Mouse (Mus musculus) erythroblast, adult 5-6 weeks (primary cell): ENCODE measurements around the gene Inpp4b. TPM values are rescaled to one million over a fixed set of nuclear protein-coding genes. Genes with fewer than 3 reads are reported as not detected.
"Not testable (repeated sequence)": the region's sequence is repeated elsewhere in the genome, so short reads cannot be mapped to it uniquely, and the experiment has no call there.

Experiments
- ATAC-seq: replicated peaks from 2 replicates; pipeline ENCODE4 v1.8.0; 2016; ENCODE audit warnings: moderate number of reproducible peaks, mild to moderate bottlenecking, moderate TSS enrichment, inconsistent platforms; ENCODE audit not compliant: poor library complexity, low FRiP score, severe bottlenecking
- total RNA-seq, 2 experiments: library from RNA; stranded (forward) in 1 of 2; stranded (reverse) in 1 of 2; fragments of 150-400 nt in 1 of 2; fragments of 200-764, 138-1000 nt in 1 of 2; gene quantifications; 2 replicates each; pipeline versions ENCODE4 v1.2.3 to v1.2.4; 2015 to 2017; ENCODE audit warnings: low replicate concordance in 2 of 2

The Inpp4b gene
- total RNA-seq, 2 experiments from 2014 or later, result 0.38 to 1.5 TPM

- ATAC-seq, result no peak
Measured at GRCm38 (mm10) chr8:81862738-81863137, 520.4 kb downstream of the Inpp4b start.

- no peak for ATAC-seq
Measured at GRCm38 (mm10) chr8:81864318-81864717, 522.0 kb downstream of the Inpp4b start.

GRCm38 (mm10) chr8:81865664-81866063 is 523.3 kb downstream of the Inpp4b start:
- no peak for ATAC-seq

GRCm38 (mm10) chr8:81867020-81867419 is 524.7 kb downstream of the Inpp4b start:
- ATAC-seq, result no peak

- no peak for ATAC-seq
Measured at GRCm38 (mm10) chr8:81870466-81870865, 528.1 kb downstream of the Inpp4b start.

- ATAC-seq, result no peak
Measured at GRCm38 (mm10) chr8:81880071-81880470, 537.7 kb downstream of the Inpp4b start.

- no peak for ATAC-seq
Measured at GRCm38 (mm10) chr8:81884195-81884594, 541.8 kb downstream of the Inpp4b start.

- ATAC-seq, result no peak
Measured at GRCm38 (mm10) chr8:81888843-81889242, 546.5 kb downstream of the Inpp4b start.

- ATAC-seq, result no peak
Measured at GRCm38 (mm10) chr8:81893292-81893691, 550.9 kb downstream of the Inpp4b start.

- no peak for ATAC-seq
Measured at GRCm38 (mm10) chr8:81946812-81947211, 604.5 kb downstream of the Inpp4b start.

- no peak for ATAC-seq
Measured at GRCm38 (mm10) chr8:81953101-81953500, 610.7 kb downstream of the Inpp4b start.

- ATAC-seq, result no peak
Measured at GRCm38 (mm10) chr8:81985128-81985665, 642.8 kb downstream of the Inpp4b start.

GRCm38 (mm10) chr8:81992966-81993365 is 650.6 kb downstream of the Inpp4b start:
- ATAC-seq, result no peak

- ATAC-seq, result no peak
Measured at GRCm38 (mm10) chr8:81996239-81996638, 653.9 kb downstream of the Inpp4b start.

- no peak for ATAC-seq
Measured at GRCm38 (mm10) chr8:81996823-81997222, 654.5 kb downstream of the Inpp4b start.

GRCm38 (mm10) chr8:82004158-82004557 is 661.8 kb downstream of the Inpp4b start:
- no peak for ATAC-seq

GRCm38 (mm10) chr8:82005466-82005865 is 663.1 kb downstream of the Inpp4b start:
- no peak for ATAC-seq

GRCm38 (mm10) chr8:82017792-82018191 is 675.4 kb downstream of the Inpp4b start:
- ATAC-seq, result no peak

GRCm38 (mm10) chr8:82027401-82027800 is 685.0 kb downstream of the Inpp4b start:
- no peak for ATAC-seq

GRCm38 (mm10) chr8:82028896-82029295 is 686.5 kb downstream of the Inpp4b start:
- no peak for ATAC-seq

- ATAC-seq, result not testable (repeated sequence)
Measured at GRCm38 (mm10) chr8:82032035-82032434, 689.7 kb downstream of the Inpp4b start.

- no peak for ATAC-seq
Measured at GRCm38 (mm10) chr8:82054030-82054429, 711.7 kb downstream of the Inpp4b start.
